Mouse (Mus musculus): ENCODE results near the gene Casp7. TPM values are rescaled to one million over a fixed set of nuclear protein-coding genes. Genes with fewer than 3 reads are reported as not detected.

Gene Casp7
- total and polyA plus RNA-seq, 3 experiments, result 69.4 to 70.4 TPM; not detected in 1

DNA sequence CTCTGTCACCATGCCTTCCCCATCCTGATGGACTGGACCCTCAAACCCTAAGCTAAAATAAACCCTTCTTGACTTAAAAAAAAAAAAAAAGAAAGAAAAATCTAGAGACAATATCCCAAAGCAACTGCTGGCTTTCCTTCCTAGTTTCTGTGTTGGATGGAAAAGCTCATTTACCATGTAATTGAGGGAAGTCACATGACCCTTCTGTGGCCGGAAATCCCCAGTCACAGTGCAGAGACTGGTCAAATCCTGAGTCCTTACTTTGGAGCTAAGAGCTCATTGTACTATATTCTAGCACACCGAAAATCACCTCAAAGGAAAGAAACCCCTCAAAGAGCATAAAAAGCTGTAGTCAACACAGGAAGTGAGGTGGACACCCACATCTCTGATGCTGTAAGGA is 38.0 kb upstream of the Casp7 start:
- TF ChIP-seq UBTF (IDR thresholded peaks at IDR 0.05; ENCODE audit: borderline replicate concordance, insufficient read depth, low read depth, low read length), result no peak
- no peak for TF ChIP-seq MEF2A (IDR thresholded peaks at IDR 0.05; ENCODE audit: extremely low read depth, insufficient replicate concordance, low read depth, low read length, poor library complexity, severe bottlenecking)
- TF ChIP-seq SMC3 (IDR thresholded peaks at IDR 0.05; ENCODE audit: low read depth, low read length), result no peak
- no peak for TF ChIP-seq USF2 (IDR thresholded peaks at IDR 0.05; ENCODE audit: borderline replicate concordance in 1 of 2, insufficient read depth in 1 of 2, low read depth in 1 of 2, low read length in 2 of 2)
- TF ChIP-seq USF1 (IDR thresholded peaks at IDR 0.05; ENCODE audit: low read depth, low read length), result peak; percentile 66
- TF ChIP-seq TBP (IDR thresholded peaks at IDR 0.05; ENCODE audit: low read depth, low read length), result no peak
- DNase-seq (ENCODE audit: low read depth, low spot score), result no peak
- Histone ChIP-seq H3K36me3 (ENCODE audit: control insufficient read depth in 1 of 2, insufficient read depth in 2 of 2, low read length in 2 of 2) (no peaks in the 10 kb centered on the region), H3K4me1 (ENCODE audit: control insufficient read depth in 1 of 2, insufficient read depth in 2 of 2, low read length in 2 of 2) (peaks cover 0 to 4% of the 10 kb centered on the region in 2 experiments; a peak in 2 of 4 replicates), H3K9me3 (replicated peaks; ENCODE audit: insufficient read depth, low read length) (no peaks in the 10 kb centered on the region), H3K27me3 (ENCODE audit: control insufficient read depth in 1 of 2, insufficient read depth in 2 of 2, low read length in 2 of 2) (no peaks in the 10 kb centered on the region), H3K27ac (ENCODE audit: control insufficient read depth, low read depth, low read length) (no peak overlapping the region), H3K79me2 (ENCODE audit: control insufficient read depth, insufficient read depth, low read length, poor library complexity) (no peaks in the 10 kb centered on the region), H3K9ac (ENCODE audit: control insufficient read depth, low read depth, low read length, poor library complexity, severe bottlenecking) (no peak overlapping the region), H3K4me3 (ENCODE audit: control insufficient read depth in 1 of 2, insufficient read depth in 1 of 2, low read depth in 2 of 2, low read length in 2 of 2) (no peak overlapping the region)

DNA sequence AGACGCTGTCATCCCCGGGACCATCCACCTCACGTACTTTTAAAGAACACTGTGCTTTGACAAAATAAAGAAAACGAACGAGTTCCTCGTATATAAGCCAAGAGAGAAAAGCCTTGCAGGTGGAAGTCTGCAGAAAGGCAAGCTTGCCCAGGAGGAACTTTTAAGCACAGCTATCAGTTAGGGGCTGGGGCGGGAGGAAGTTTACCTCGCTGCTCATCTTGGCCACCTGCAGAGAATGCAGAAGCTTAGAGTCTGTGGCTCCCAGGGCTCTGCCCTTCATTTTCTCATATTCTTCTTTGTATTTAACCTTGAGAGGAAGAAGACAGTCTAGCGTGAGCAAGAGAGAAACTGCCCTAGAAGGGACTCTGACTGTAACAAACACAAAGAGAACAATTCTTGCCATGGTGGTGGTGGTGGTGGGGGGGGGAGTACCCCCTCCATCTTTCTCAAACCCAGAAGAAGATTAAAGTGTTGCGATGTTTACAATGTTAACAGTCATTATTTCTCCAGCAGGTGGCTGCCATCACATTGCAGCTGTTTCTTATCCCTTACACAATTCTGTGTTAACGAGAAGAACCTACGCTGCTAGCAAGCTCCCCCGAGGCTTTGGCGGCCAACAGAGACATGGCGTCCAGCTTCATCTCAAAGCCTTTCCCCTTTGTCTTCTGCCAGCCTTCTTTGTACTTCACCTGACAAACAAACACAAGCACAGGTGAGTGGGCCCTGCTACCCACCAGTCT is 33.0 kb upstream of the Casp7 start:
- H3K79me2 ChIP-seq (ENCODE audit: control insufficient read depth, insufficient read depth, low read length, poor library complexity), result no peaks in the 10 kb centered on the region
- no peaks in the 10 kb centered on the region for H3K4me1 ChIP-seq (ENCODE audit: control insufficient read depth in 1 of 2, insufficient read depth in 2 of 2, low read length in 2 of 2)
- H3K27ac ChIP-seq (ENCODE audit: control insufficient read depth, low read depth, low read length), result no peak overlapping the region
- H3K36me3 ChIP-seq (ENCODE audit: control insufficient read depth in 1 of 2, insufficient read depth in 2 of 2, low read length in 2 of 2), result no peaks in the 10 kb centered on the region
- H3K9me3 ChIP-seq (replicated peaks; ENCODE audit: insufficient read depth, low read length), result no peaks in the 10 kb centered on the region
- H3K27me3 ChIP-seq (ENCODE audit: control insufficient read depth in 1 of 2, insufficient read depth in 2 of 2, low read length in 2 of 2), result peaks cover 0 to 6% of the 10 kb centered on the region in 2 experiments; a peak in 1 of 4 replicates
- DNase-seq (ENCODE audit: low read depth, low spot score), result peak; percentile 40
- H3K9ac ChIP-seq (ENCODE audit: control insufficient read depth, low read depth, low read length, poor library complexity, severe bottlenecking), result no peak overlapping the region
- peak; percentile 65; the same call in 1 of the 2 replicates for TF ChIP-seq TBP (IDR thresholded peaks at IDR 0.05; ENCODE audit: low read depth, low read length)
- no peak for TF ChIP-seq MAZ (IDR thresholded peaks at IDR 0.05; ENCODE audit: low read depth, low read length)
- H3K4me3 ChIP-seq (ENCODE audit: control insufficient read depth in 1 of 2, insufficient read depth in 1 of 2, low read depth in 2 of 2, low read length in 2 of 2), result no peak overlapping the region

DNA sequence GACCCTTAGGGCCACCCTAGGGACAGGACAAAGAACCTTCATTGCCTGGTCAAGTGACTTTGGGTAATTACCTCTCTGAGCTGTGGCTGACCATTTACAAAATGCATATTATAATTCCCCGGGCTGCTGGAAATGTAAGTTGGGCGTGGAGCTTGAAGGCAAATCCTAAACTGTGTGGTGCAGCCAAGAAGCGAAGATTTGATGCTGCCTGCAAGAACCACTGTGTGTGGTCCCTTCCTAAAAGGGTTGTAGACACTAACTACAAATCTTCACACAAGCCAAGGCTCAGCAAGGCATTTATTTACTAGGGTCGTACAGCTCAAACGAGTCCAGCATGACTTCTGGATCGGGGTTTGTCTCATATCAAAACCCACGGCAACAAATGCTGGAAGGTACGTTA is 32.4 kb upstream of the Casp7 start:
- H3K27me3 ChIP-seq (ENCODE audit: control insufficient read depth in 1 of 2, insufficient read depth in 2 of 2, low read length in 2 of 2), result peaks cover 0 to 6% of the 10 kb centered on the region in 2 experiments; a peak in 1 of 4 replicates

More for the DNA sequence above, 32.4 kb upstream of the Casp7 start:
- H3K9ac ChIP-seq (ENCODE audit: control insufficient read depth, low read depth, low read length, poor library complexity, severe bottlenecking), result no peak overlapping the region
- H3K4me1 ChIP-seq (ENCODE audit: control insufficient read depth in 1 of 2, insufficient read depth in 2 of 2, low read length in 2 of 2), result no peaks in the 10 kb centered on the region
- no peaks in the 10 kb centered on the region for H3K36me3 ChIP-seq (ENCODE audit: control insufficient read depth in 1 of 2, insufficient read depth in 2 of 2, low read length in 2 of 2)
- DNase-seq (ENCODE audit: low read depth, low spot score), result no peak
- H3K27ac ChIP-seq (ENCODE audit: control insufficient read depth, low read depth, low read length), result no peak overlapping the region
- no peaks in the 10 kb centered on the region for H3K79me2 ChIP-seq (ENCODE audit: control insufficient read depth, insufficient read depth, low read length, poor library complexity)
- H3K9me3 ChIP-seq (replicated peaks; ENCODE audit: insufficient read depth, low read length), result no peaks in the 10 kb centered on the region
- no peak overlapping the region for H3K4me3 ChIP-seq (ENCODE audit: control insufficient read depth in 1 of 2, insufficient read depth in 1 of 2, low read depth in 2 of 2, low read length in 2 of 2)
- no peak for TF ChIP-seq HCFC1 (IDR thresholded peaks at IDR 0.05; ENCODE audit: low read depth, low read length)
- no peak for TF ChIP-seq MAX (IDR thresholded peaks at IDR 0.05; ENCODE audit: low read length)
- TF ChIP-seq POLR2A (IDR thresholded peaks at IDR 0.05; ENCODE audit: control insufficient read depth in 1 of 2, insufficient read depth in 1 of 2, low read depth in 1 of 2, low read length in 2 of 2, poor library complexity in 1 of 2), result no peak
